Mouse (Mus musculus) limb, embryonic 13.5 days (tissue): Measurements from ENCODE around the gene H2-Aa. TPM values are rescaled to one million over a fixed set of nuclear protein-coding genes. Genes with fewer than 3 reads are reported as not detected.

Experiments
- ATAC-seq: fragments of 200-750 bp; cut with Nextera tagmentation; 2 replicates; pipeline ENCODE4 v1.8.0; 2017; ENCODE audit warnings: low read depth, moderate number of reproducible peaks, moderate TSS enrichment; ENCODE audit not compliant: low FRiP score
- H3K27ac ChIP-seq: fragments of 300-500 bp; sonication (generic); 2 replicates; pipeline ENCODE4 v1.5.1; 2015; ENCODE audit warnings: inconsistent platforms, mild to moderate bottlenecking, moderate library complexity
- H3K27me3 ChIP-seq: fragments of 300-500 bp; sonication (generic); 2 replicates; pipeline ENCODE4 v1.6.1; 2015; ENCODE audit warnings: mild to moderate bottlenecking, inconsistent platforms
- H3K36me3 ChIP-seq: fragments of 300-500 bp; sonication (generic); 2 replicates; pipeline ENCODE4 v1.6.1; 2015; ENCODE audit warnings: inconsistent platforms, mild to moderate bottlenecking, moderate library complexity
- H3K4me1 ChIP-seq: fragments of 300-500 bp; sonication (generic); 2 replicates; pipeline ENCODE4 v1.6.1; 2015; ENCODE audit warnings: inconsistent platforms
- H3K4me2 ChIP-seq: fragments of 300-500 bp; sonication (generic); replicated peaks from 2 replicates; pipeline ENCODE4 v1.6.1; 2015; ENCODE audit warnings: inconsistent platforms, mild to moderate bottlenecking, moderate library complexity
- H3K4me3 ChIP-seq: fragments of 300-500 bp; sonication (generic); 2 replicates; pipeline ENCODE4 v1.5.1; 2015; ENCODE audit warnings: moderate library complexity, mild to moderate bottlenecking, inconsistent platforms
- H3K9ac ChIP-seq: fragments of 300-500 bp; sonication (generic); 2 replicates; pipeline ENCODE4 v1.6.1; 2015; ENCODE audit warnings: mild to moderate bottlenecking, inconsistent platforms
- H3K9me3 ChIP-seq: fragments of 300-500 bp; sonication (generic); 2 replicates; pipeline ENCODE4 v1.6.1; 2016; ENCODE audit warnings: inconsistent platforms
- WGBS: fragments of 180-500 bp; shearing (Covaris S2); methylation state at CpG from one replicate; pipeline ENCODE4 v1.1.7; 2015; 5-methylcytosine and 5-hydroxymethylcytosine counted together
- polyA plus RNA-seq: library from polyadenylated mRNA; unstranded; fragments of >200 nt; fragmentation: Nextera tagmentation; extraction: Ambion mirVana; gene quantifications from 2 replicates; pipeline ENCODE4 v1.2.1, GENCODE M21; 2015

The H2-Aa gene
- polyA plus RNA-seq, 1 experiment from 2014 or later: 2.6 TPM

DNA sequence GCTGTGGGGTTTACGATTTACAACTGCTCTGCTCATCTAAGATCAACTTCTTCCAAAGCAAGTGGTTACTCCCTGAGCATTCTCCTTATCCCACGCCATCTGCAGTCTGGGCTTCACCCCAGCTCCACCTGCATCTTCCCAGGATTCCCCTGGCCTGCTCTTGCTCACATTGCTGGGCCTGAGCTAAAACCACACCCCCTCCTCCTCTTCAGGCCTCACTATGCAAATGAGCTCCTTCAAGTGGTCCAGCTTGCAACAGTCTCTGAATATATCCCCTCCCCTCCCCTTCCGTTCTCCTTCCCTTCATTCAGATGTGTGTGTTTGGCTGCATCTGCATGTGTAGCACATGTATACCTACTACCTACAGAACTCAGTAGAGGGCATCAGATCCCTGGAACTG, 11.7 kb upstream of the H2-Aa start:
- H3K27ac ChIP-seq: no peak overlapping the region
- H3K9me3 ChIP-seq: no peaks in the 10 kb centered on the region
- H3K4me2 ChIP-seq: no peak overlapping the region
- 58% methylated on average over 3 of the region's 3 CpGs for WGBS
- peaks cover 3% of the 10 kb centered on the region; the same call in 1 of the 2 replicates for H3K27me3 ChIP-seq
- H3K4me3 ChIP-seq: no peak overlapping the region
- ATAC-seq: no peak
- no peaks in the 10 kb centered on the region for H3K36me3 ChIP-seq
- no peaks in the 10 kb centered on the region for H3K4me1 ChIP-seq
- H3K9ac ChIP-seq: no peak overlapping the region

DNA sequence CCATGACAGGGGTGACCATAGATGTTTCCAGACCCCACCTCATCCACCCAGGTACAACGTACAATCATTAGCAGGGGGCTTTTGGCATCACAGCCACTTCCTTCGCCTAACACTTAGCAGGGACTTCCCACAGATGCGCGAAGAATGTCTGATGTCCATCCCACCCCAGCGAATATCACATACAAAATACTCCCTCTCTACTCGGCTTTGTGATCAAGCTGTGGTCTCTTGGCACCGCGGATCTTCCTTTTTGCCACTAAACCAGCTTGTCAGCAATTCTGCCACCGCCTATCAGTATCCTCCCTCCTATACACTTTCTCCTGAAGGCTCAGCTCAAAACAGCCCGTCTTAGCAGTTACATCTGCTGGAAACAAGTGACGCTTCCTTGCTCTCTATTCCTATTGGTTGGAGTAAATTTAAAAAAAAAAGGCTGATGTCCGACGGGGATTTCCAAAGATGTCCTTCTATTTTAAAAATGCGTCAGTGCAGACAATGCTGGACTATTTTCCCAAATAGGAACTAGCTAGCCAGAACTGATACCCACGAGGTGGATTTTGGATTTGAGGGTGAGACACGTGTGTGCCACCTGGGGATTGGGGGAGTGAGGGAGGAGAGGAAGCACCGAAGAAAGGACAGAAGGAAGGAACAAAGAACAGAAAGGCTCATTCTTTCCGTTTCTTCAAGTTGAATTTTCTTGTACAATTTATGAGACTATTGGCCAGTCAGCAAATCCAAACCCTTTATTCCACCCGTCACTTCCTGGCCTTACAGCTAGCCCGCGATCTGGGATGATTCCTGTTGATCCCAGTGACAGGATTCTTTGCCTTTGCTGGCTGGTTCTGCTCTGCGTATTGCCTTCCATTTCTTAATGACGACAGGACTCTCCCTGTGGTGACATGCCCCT, 8.5 kb upstream of the H2-Aa start:
- ATAC-seq: peak; percentile 81
- peaks cover 3% of the 10 kb centered on the region; the same call in 1 of the 2 replicates for H3K27me3 ChIP-seq
- H3K9ac ChIP-seq: no peak overlapping the region
- no peaks in the 10 kb centered on the region for H3K36me3 ChIP-seq
- WGBS: 24% methylated on average over 23 of the region's 23 CpGs
- peak overlapping the region; percentile 56 for H3K4me2 ChIP-seq
- no peak overlapping the region for H3K27ac ChIP-seq
- no peaks in the 10 kb centered on the region for H3K4me1 ChIP-seq
- peak overlapping the region; percentile 34 for H3K4me3 ChIP-seq
- H3K9me3 ChIP-seq: no peaks in the 10 kb centered on the region

DNA sequence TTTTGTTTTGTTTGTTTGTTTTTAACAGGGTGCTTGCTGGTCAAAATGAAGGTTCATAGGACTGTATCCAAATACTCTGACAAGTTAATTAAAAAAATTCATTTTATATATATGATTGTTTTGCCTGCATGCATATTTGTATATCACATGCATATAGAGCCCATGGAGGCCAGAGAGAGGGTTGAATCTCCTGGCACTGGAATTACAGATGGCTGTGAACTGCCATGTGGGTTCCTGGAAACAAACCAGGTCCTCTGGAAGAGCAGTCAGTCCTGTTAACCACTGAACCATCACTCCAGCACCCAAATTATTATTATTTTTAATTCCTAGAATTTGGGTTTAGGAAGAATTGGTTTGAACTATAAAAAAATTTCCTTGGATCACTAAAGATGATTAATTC, 7.7 kb upstream of the H2-Aa start:
- peaks cover 3% of the 10 kb centered on the region; the same call in 1 of the 2 replicates for H3K27me3 ChIP-seq
- no peak overlapping the region for H3K27ac ChIP-seq
- H3K4me3 ChIP-seq: no peak overlapping the region

DNA sequence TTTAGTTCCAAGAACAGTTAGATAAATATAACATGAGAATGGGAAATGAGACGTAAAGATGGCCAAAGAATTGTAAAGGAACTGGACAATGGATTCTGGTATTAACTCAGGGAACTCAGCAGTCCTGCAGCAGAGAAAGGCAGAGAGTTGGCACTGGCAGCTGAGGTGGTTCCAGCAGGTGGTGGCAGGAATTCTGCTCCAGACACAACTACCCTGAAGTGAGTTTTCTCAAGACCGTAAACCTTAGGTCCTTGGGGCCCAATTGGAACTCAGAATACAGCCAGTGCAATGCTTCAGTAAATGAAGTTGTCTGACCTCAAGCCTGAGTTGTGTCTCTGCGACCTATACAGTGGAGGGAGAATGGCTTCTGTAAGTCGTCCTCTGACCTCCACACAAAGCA, 6.6 kb upstream of the H2-Aa start:
- Histone ChIP-seq H3K9ac (no peak overlapping the region), H3K27ac (no peak overlapping the region)
- 72% methylated on average over 4 of the region's 4 CpGs for WGBS

More for the DNA sequence above, 7.7 kb upstream of the H2-Aa start:
- Histone ChIP-seq H3K9ac (no peak overlapping the region), H3K4me1 (no peaks in the 10 kb centered on the region), H3K9me3 (no peaks in the 10 kb centered on the region), H3K4me2 (no peak overlapping the region), H3K36me3 (no peaks in the 10 kb centered on the region)
- no peak for ATAC-seq

DNA sequence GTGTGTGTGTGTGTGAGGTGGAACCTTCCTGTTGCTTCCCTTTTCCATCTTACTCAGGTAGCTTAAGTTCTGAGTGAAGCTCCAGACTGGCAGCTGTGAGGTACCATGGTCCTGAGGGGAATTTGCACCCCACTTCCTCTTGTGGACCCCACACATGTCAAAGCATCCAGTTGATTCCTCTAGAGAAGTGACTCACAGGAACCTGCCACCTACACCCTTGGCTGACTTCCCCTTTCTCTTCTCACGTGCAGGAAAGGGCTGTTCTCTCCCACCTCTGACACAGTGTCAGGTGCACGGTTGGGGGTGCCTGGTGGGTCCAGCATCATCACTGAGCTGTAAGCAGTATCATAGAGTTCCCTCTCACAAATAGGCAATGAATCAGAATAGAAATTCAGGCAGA, 5.9 kb upstream of the H2-Aa start:
- H3K4me1 ChIP-seq: no peaks in the 10 kb centered on the region
- peaks cover 3% of the 10 kb centered on the region; the same call in 1 of the 2 replicates for H3K27me3 ChIP-seq
- no peaks in the 10 kb centered on the region for H3K36me3 ChIP-seq
- 51% methylated on average over 2 of the region's 2 CpGs for WGBS
- no peak overlapping the region for H3K9ac ChIP-seq
- no peak overlapping the region for H3K4me2 ChIP-seq
- no peak for ATAC-seq
- no peak overlapping the region for H3K4me3 ChIP-seq
- no peak overlapping the region for H3K27ac ChIP-seq
- H3K9me3 ChIP-seq: no peaks in the 10 kb centered on the region

More for the DNA sequence above, 6.6 kb upstream of the H2-Aa start:
- ATAC-seq: no peak
- Histone ChIP-seq H3K4me2 (no peak overlapping the region), H3K36me3 (no peaks in the 10 kb centered on the region), H3K4me3 (no peak overlapping the region), H3K4me1 (no peaks in the 10 kb centered on the region), H3K27me3 (peaks cover 3% of the 10 kb centered on the region; the same call in 1 of the 2 replicates), H3K9me3 (no peaks in the 10 kb centered on the region)

DNA sequence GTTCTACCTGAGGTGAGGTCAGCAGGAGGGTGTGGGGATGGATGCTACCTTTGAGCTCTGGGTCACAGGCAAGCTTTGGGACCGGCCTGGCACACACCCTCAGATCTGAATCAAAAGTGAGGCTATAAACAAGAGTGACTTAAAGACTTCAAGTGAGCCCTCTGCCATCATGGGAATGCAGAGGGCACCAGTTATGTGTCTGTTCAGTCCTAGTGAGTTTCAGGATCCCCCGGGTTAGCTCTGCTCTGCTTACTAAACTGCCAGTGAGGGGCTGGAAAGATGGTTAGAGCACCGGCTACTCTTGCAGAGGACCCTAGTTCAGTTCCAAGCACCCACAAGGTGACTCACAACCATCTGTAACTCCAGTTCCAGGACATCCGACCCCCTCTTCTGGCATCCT, 4.9 kb upstream of the H2-Aa start:
- 85% methylated on average over 4 of the region's 4 CpGs for WGBS
- no peak overlapping the region for H3K4me2 ChIP-seq

DNA sequence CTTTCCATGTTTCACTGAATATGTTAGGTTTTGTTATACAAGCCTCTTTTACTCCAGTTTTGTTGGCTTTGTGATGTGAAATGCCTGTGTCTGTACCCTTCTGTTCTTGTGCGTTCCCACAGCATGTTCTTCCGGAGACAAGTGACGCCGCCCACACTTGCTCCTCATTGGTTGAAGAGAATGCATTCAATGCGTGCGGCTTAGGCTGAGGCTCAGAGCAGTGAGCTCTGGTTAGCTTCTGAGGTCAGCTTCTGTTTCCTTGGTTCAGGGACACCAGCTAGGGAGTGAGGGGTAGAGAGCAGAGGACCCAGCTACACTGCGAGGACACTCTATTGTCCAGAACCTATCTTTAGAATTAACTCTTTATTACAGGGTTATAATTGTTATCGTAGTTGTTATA, 4.0 kb upstream of the H2-Aa start:
- ATAC-seq: peak; percentile 80

More for the DNA sequence above, 4.9 kb upstream of the H2-Aa start:
- H3K27ac ChIP-seq: no peak overlapping the region
- H3K4me3 ChIP-seq: no peak overlapping the region
- no peak overlapping the region for H3K9ac ChIP-seq
- H3K9me3 ChIP-seq: no peaks in the 10 kb centered on the region
- ATAC-seq: no peak
- H3K27me3 ChIP-seq: peaks cover 3% of the 10 kb centered on the region; the same call in 1 of the 2 replicates
- H3K36me3 ChIP-seq: no peaks in the 10 kb centered on the region
- H3K4me1 ChIP-seq: no peaks in the 10 kb centered on the region

DNA sequence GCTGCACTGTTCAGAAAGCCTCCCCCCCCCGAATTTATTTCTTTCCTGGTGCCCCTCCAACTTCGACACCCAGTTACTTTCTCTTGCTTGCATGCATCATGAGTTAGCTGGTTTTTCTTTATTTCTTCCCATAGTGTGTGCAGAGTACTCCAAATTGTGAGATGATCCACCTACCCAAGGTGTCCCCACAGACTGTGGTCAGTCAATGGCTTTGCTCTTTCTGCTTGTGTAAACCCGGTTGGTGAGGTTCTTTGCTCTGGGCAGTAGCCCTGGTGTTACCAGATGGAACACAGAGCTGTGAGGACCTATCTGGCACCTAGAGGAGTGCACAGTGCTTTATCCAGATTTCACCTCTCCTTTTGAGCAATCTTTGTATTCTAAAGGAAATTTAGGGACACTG, 508 bp upstream of the H2-Aa start:
- no peaks in the 10 kb centered on the region for H3K36me3 ChIP-seq
- H3K27me3 ChIP-seq: no peaks in the 10 kb centered on the region
- no peaks in the 10 kb centered on the region for H3K9me3 ChIP-seq
- H3K27ac ChIP-seq: no peak overlapping the region
- no peak for ATAC-seq
- no peak overlapping the region for H3K9ac ChIP-seq
- no peaks in the 10 kb centered on the region for H3K4me1 ChIP-seq
- 68% methylated on average over 3 of the region's 3 CpGs for WGBS
- no peak overlapping the region for H3K4me3 ChIP-seq
- no peak overlapping the region for H3K4me2 ChIP-seq

More for the DNA sequence above, 4.0 kb upstream of the H2-Aa start:
- WGBS: 17% methylated on average over 8 of the region's 8 CpGs
- H3K4me3 ChIP-seq: no peak overlapping the region
- no peaks in the 10 kb centered on the region for H3K27me3 ChIP-seq
- H3K36me3 ChIP-seq: no peaks in the 10 kb centered on the region
- H3K9me3 ChIP-seq: no peaks in the 10 kb centered on the region
- no peak overlapping the region for H3K9ac ChIP-seq
- no peak overlapping the region for H3K4me2 ChIP-seq
- H3K27ac ChIP-seq: no peak overlapping the region
- no peaks in the 10 kb centered on the region for H3K4me1 ChIP-seq

DNA sequence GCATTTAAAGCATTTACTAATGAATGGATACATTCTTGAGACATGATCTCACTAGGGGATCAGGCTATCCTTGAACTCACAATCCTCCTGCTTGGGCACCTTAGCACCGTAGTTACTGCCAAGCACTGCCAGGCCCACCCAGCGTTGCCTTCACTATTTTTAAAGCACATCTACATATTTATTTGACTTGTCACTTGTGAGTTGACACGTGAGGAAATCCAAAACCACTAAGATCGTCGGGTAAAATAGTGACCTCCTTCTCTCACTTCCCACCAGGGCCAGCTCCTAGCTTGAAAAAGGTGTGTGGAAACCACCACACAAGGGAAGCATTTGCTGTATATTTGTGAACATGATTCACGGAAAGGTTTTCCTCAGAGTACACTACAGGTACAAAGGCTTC, 624 bp downstream of the H2-Aa start:
- no peak overlapping the region for H3K27ac ChIP-seq
- H3K4me1 ChIP-seq: no peaks in the 10 kb centered on the region
- no peaks in the 10 kb centered on the region for H3K9me3 ChIP-seq
- H3K4me2 ChIP-seq: no peak overlapping the region
- no peak overlapping the region for H3K4me3 ChIP-seq
- no peak for ATAC-seq
- WGBS: 69% methylated on average over 6 of the region's 6 CpGs
- H3K27me3 ChIP-seq: no peaks in the 10 kb centered on the region
- no peak overlapping the region for H3K9ac ChIP-seq
- H3K36me3 ChIP-seq: no peaks in the 10 kb centered on the region

DNA sequence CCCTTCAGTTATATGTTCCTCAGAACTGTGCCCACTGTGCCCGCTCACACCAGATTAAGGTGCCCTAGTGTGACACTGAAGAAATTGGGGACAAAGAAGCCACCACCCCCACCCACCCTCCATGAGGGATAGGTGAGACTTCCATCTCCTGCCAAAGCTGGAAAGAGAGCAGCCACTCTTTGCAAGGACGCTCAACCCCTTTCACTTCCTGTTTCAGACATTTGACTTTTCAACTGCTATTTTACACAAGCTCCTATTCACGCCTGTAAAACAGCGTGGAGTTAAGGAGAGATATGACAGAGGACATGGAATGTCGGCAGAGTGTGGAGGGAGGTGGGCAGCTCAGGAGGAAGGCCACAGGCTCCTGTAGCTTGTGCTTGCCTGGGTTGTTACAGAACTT, 1.1 kb downstream of the H2-Aa start:
- Histone ChIP-seq H3K27ac (no peak overlapping the region), H3K27me3 (no peaks in the 10 kb centered on the region), H3K9ac (no peak overlapping the region), H3K4me3 (no peak overlapping the region), H3K36me3 (no peaks in the 10 kb centered on the region), H3K4me1 (no peaks in the 10 kb centered on the region), H3K4me2 (no peak overlapping the region), H3K9me3 (no peaks in the 10 kb centered on the region)
- 78% methylated on average over 5 of the region's 5 CpGs for WGBS
- no peak for ATAC-seq

DNA sequence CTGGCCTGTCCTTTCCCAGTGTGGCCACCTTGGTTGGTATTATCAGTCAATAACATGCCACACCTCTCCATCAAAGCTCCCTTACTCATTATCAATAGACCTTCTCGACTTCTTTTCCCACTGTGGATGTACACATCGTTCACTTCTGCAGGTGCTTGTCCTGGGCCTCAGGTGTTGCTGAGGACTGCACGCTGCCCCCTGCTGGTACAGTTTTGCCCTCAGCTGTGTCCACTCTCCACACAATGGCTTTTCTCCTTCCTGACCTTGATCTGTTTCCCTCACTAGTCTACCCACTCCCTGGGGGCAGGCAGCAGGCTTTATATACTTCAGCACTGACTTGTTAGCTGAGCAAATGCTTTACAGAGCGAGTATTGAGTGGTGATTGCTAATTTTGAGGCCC, 1.8 kb downstream of the H2-Aa start:
- H3K9ac ChIP-seq: no peak overlapping the region
- H3K4me3 ChIP-seq: no peak overlapping the region
- no peak for ATAC-seq
- no peak overlapping the region for H3K4me2 ChIP-seq
- H3K4me1 ChIP-seq: no peaks in the 10 kb centered on the region
- no peaks in the 10 kb centered on the region for H3K36me3 ChIP-seq
- WGBS: 40% methylated on average over 4 of the region's 4 CpGs
- H3K27me3 ChIP-seq: no peaks in the 10 kb centered on the region
- H3K9me3 ChIP-seq: no peaks in the 10 kb centered on the region
- H3K27ac ChIP-seq: no peak overlapping the region

DNA sequence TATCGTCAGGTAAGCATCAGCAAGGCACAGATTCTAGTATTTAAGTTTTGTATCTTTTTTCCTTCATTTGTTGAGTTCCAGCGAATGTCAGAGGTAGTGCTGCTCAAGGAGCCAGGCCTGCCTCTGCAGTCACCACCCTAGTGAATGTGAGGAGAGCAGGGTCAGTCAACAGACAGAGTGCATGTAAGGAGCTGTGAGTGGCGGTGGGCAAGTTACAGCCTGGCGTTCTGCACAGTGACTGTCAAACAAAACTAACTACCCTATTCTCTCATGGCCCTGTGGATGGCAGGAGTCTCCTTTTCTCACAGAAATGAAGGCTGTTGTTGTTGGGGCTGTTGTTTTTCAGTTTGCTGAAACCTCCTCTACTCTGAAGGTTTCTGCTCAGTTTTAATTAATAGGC, 2.3 kb downstream of the H2-Aa start:
- no peaks in the 10 kb centered on the region for H3K27me3 ChIP-seq
- no peak for ATAC-seq
- WGBS: 74% methylated on average over 4 of the region's 4 CpGs
- H3K9ac ChIP-seq: no peak overlapping the region
- no peak overlapping the region for H3K27ac ChIP-seq
- no peaks in the 10 kb centered on the region for H3K36me3 ChIP-seq
- no peak overlapping the region for H3K4me2 ChIP-seq
- H3K4me3 ChIP-seq: no peak overlapping the region
- H3K4me1 ChIP-seq: no peaks in the 10 kb centered on the region
- H3K9me3 ChIP-seq: no peaks in the 10 kb centered on the region

DNA sequence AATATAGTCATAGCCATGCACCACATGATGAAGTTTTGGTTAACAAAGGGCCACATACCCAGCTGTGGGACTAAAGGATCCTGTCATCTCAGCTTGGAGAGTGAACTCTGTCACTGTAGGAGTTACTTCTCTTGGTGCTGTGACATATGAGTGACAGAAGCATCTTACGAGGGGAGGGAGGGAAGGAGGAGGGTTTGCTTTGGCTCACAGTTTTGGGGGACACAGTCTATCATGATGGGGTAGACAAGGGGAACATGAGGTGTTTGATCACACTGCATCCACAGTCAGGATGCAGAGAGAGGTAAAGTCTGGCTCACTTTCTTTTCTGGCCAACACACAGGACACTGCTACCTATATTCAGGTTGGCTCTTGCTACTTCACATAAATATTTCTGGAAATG, 5.8 kb downstream of the H2-Aa start:
- H3K27me3 ChIP-seq: no peaks in the 10 kb centered on the region
- no peak overlapping the region for H3K27ac ChIP-seq
- no peak overlapping the region for H3K4me3 ChIP-seq
- no peak overlapping the region for H3K4me2 ChIP-seq
- no peak overlapping the region for H3K9ac ChIP-seq
- H3K36me3 ChIP-seq: no peaks in the 10 kb centered on the region
- H3K9me3 ChIP-seq: no peaks in the 10 kb centered on the region
- 63% methylated on average over 1 of the region's 1 CpGs for whole genome bisulfite sequencing
- no peaks in the 10 kb centered on the region for H3K4me1 ChIP-seq
- no peak for ATAC-seq
